Mouse (Mus musculus) left cerebral cortex, postnatal 10 days (tissue): ENCODE data around the gene Pbx4. TPM values are rescaled to one million over a fixed set of nuclear protein-coding genes. Genes with fewer than 3 reads are reported as not detected.
A peak's percentile ranks its signal among the peaks of the same experiment; 100 is the strongest.

Source experiments
- DNase-seq, 2 experiments: peaks; one replicate each; pipeline ENCODE4 v3.0.0; 2021 to 2022; ENCODE audit warnings: low spot score in 2 of 2, mixed read lengths in 1 of 2; ENCODE audit errors: extremely low spot score in 1 of 2
- intact Hi-C: fragments of 180-260 bp; cut with DNase I; formaldehyde crosslinking; loops from one replicate; pipeline ENCODE4 v1.15.1; 2025
- total RNA-seq, 2 experiments: library from RNA; stranded (reverse); gene quantifications; 2 replicates each; pipeline ENCODE4 v1.2.3; 2021

Pbx4 gene
- total RNA-seq, 2 experiments from 2014 or later = 20.6 to 25.4 TPM

- DNase-seq = no peak
- intact Hi-C loops = loop anchor here (10.0 kb wide), 1 partner anchor 252 kb away; no protein-coding TSS in a partner anchor
Measured at GRCm38 (mm10) chr8:69912478-69913074, 80.3 kb downstream of the Pbx4 start.

- intact Hi-C loops = loop anchor here (10.0 kb wide), 1 partner anchor 250 kb away; no protein-coding TSS in a partner anchor
Measured at GRCm38 (mm10) chr8:69914526-69914925, 82.2 kb downstream of the Pbx4 start.

GRCm38 (mm10) chr8:69915748-69916147, 83.5 kb downstream of the Pbx4 start:
- intact Hi-C loops = loop anchor here (5.0 to 10.0 kb wide), 2 partner anchors 87 to 249 kb away; no protein-coding TSS in a partner anchor
- peak in 1 of 2 experiments; percentile 72 for DNase-seq

More at GRCm38 (mm10) chr8:69914526-69914925, 82.2 kb downstream of the Pbx4 start:
- DNase-seq = no peak

- intact Hi-C loops = loop anchor here (5.0 to 10.0 kb wide), 2 partner anchors 84 to 246 kb away; no protein-coding TSS in a partner anchor
- no peak for DNase-seq
Measured at GRCm38 (mm10) chr8:69918506-69918905, 86.2 kb downstream of the Pbx4 start.

- DNase-seq = peak; percentile 70 to 81
- intact Hi-C loops = loop anchor here (5.0 to 10.0 kb wide), 2 partner anchors 83 to 246 kb away; no protein-coding TSS in a partner anchor
Measured at GRCm38 (mm10) chr8:69919010-69919409, 86.7 kb downstream of the Pbx4 start.

- intact Hi-C loops = loop anchor here (5.0 to 10.0 kb wide), 3 partner anchors 42 to 245 kb away; no protein-coding TSS in a partner anchor
- peak in 1 of 2 experiments; percentile 79 for DNase-seq
Measured at GRCm38 (mm10) chr8:69919876-69920662, 87.8 kb downstream of the Pbx4 start.

- DNase-seq = no peak
- intact Hi-C loops = loop anchor here (5.0 kb wide), 1 partner anchor 41 kb away; no protein-coding TSS in a partner anchor
Measured at GRCm38 (mm10) chr8:69921141-69921540, 88.8 kb downstream of the Pbx4 start.

Other genes with a start within 250 kb of the Pbx4 start
- 10 to 100 TPM; 17.3 to 18.6 TPM for gene Zfp868, start 206.9 kb upstream of the Pbx4 start, total RNA-seq
- gene Zfp964, start 178.0 kb upstream of the Pbx4 start, total RNA-seq = 1 to 10 TPM; 3.1 to 3.5 TPM
- gene Zfp869, start 121.8 kb upstream of the Pbx4 start, total RNA-seq = 10 to 100 TPM; 16.8 to 17.1 TPM
- gene Zfp963, start 82.5 kb upstream of the Pbx4 start, total RNA-seq = 1 to 10 TPM; 3.9 to 4.5 TPM
- gene Gm20422, start 57.6 kb upstream of the Pbx4 start, total RNA-seq = 1 to 10 TPM in 1 of 2 experiments, not detected in 1; 2.8 TPM
- 10 to 100 TPM; 44.8 to 48.2 TPM for gene Atp13a1, start 41.3 kb upstream of the Pbx4 start, total RNA-seq
- 10 to 100 TPM; 30.8 to 31.1 TPM for gene Zfp866, start 41.3 kb upstream of the Pbx4 start, total RNA-seq
- gene Gmip, start 23.8 kb upstream of the Pbx4 start, total RNA-seq = 10 to 100 TPM; 30.6 to 31.6 TPM
- 1 to 10 TPM; 1.9 to 2.2 TPM for gene Lpar2, start 10.1 kb upstream of the Pbx4 start, total RNA-seq
- gene Cilp2, start 55.2 kb downstream of the Pbx4 start, total RNA-seq = 1 to 10 TPM; 2.5 to 2.6 TPM
- under 1 TPM; 0.26 to 0.53 TPM for gene Tssk6, start 69.7 kb downstream of the Pbx4 start, total RNA-seq
- gene Ndufa13, start 70.1 kb downstream of the Pbx4 start, total RNA-seq = 100 to 1,000 TPM; 111 to 119 TPM
- 10 to 100 TPM; 16.9 to 17.5 TPM for gene Yjefn3, start 70.2 kb downstream of the Pbx4 start, total RNA-seq
- gene Gatad2a, start 163.9 kb downstream of the Pbx4 start, total RNA-seq = 10 to 100 TPM; 24.8 to 30.0 TPM
- gene Mau2, start 210.2 kb downstream of the Pbx4 start, total RNA-seq = 10 to 100 TPM; 81.6 to 82.9 TPM
- 10 to 100 TPM; 51.6 to 56.7 TPM for gene Sugp1, start 210.3 kb downstream of the Pbx4 start, total RNA-seq
- gene Tm6sf2, start 240.4 kb downstream of the Pbx4 start, total RNA-seq = 1 to 10 TPM; 1.4 TPM